Mouse (Mus musculus) T-cell, adult 2 months (primary cell): ENCODE measurements around the gene Magi3.

ENCODE experiments used
- DNase-seq: peaks from one replicate; pipeline ENCODE4 v3.0.0; 2022; ENCODE audit warnings: low spot score

Magi3 gene

GRCm38 (mm10) chr3:104220295-104220965 lies at the start of gene Magi3:
Magi3 (minus strand) TSS chr3:104220374.
- DNase-seq: peak; percentile 97

DNA sequence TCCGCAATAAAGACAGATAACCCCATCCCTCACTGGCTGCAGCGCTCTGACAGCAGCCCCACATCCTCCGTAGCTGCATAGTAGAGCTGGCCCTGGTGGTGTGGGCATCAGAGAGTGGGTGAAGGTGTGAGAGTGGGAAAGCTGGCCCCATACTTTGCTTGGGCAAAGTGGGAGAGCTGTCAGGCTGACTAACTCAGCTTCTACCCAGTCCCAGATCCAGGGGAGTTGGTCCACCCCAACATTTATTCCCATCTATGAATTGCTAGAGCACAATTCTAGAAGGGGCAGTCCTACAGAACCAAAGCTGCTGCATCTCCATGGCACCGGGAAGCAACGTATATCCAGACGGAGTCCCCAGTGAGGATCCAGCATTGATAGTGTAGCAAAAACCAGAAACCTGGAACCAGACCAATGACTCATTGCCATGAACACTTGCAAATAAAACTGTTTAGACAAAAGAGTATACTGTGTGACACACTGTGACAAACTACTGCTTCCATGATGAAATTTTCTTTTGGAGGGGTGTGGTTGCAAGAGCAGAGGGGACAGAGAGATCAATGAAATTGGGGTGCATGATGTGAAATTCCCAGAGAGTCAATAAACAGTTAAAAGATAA lies 44.5 kb upstream of the Magi3 start:
- DNase-seq: no peak

GRCm38 (mm10) chr3:104260221-104260620 lies 40.0 kb upstream of the Magi3 start:
- no peak for DNase-seq

GRCm38 (mm10) chr3:104259168-104259567 lies 39.0 kb upstream of the Magi3 start:
- no peak for DNase-seq

DNA sequence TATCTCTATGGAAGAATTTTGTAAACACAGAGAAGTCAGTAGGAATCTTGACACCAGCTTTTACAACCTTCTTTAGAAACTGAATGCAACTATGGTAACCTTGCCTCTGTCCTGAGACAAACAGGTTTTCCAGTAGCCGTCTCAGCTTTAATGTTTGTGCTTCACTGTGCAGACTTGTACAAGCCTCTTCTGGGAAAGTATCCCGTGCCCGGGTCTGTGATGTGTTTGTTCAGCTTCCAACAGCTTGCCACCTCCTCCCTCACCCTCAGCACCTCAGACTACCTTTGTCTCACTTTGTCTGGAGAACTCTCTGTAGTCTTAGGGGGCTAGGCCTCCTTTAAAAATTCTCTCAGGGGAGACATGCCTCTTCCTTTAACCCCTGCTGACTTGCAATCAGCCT lies 36.9 kb upstream of the Magi3 start:
- DNase-seq: no peak

DNA sequence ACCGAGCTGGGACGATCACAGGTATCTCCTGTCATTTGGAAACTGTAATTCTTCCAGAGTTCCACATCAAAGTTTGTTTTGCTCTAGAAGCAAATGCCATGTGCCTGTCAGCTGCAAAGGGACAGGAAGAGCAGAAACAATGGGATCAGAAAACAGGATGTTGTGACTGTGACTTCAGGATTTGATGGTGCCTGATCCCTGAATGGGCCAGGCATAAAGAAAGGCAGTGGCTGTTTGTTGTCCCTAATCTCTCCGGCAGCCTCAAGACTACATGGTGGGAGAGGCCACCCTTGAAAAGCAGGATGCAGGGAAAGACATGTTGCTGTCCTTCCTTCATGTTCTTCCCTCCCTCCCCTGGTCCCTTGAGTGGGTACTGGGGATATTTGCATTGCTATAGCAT lies 33.6 kb upstream of the Magi3 start:
- DNase-seq: no peak

- no peak for DNase-seq
These were observed 27.7 kb upstream of the Magi3 start for GRCm38 (mm10) chr3:104247850-104248249.

DNA sequence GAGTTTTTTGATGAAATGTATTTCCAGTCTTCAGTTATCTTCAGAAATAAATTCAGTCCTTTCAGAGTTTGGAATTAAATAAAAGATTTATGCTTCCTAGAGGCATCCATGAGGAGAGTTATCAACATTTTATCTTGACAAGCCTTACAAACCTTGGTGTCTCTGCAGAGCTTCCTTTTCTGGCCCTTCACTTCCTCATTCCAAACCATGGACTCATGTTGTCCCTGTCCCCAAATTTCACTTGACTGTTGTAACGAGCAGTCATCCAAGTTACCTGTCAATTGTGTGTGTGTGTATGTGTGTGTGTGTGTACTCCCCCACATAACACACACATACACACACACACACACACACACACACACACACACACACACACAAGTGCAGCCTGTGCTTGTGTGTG lies 26.9 kb upstream of the Magi3 start:
- DNase-seq: no peak

- no peak for DNase-seq
These were observed 24.2 kb upstream of the Magi3 start for GRCm38 (mm10) chr3:104244373-104244772.

GRCm38 (mm10) chr3:104243972-104244371 lies 23.8 kb upstream of the Magi3 start:
- DNase-seq: no peak

GRCm38 (mm10) chr3:104239785-104240184 lies 19.6 kb upstream of the Magi3 start:
- no peak for DNase-seq

DNA sequence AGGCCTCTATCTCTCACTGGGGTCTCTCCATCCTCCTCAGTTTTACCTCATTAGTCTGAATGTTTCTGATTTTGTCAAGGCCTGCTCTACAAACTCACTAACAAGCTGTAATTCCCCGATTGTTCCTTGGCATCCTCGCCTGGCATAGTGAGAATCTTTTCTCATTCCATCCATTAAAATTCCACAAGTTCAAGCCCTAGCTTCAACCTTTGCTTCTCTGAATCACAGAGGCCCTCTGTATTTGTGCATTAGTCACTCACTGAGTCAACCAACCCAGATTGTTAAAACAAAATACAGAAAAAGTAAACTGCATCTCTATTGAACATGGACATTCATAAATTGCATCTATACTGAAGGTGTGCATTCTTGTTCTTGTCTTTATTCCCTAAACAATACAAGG lies 19.2 kb upstream of the Magi3 start:
- DNase-seq: no peak

DNA sequence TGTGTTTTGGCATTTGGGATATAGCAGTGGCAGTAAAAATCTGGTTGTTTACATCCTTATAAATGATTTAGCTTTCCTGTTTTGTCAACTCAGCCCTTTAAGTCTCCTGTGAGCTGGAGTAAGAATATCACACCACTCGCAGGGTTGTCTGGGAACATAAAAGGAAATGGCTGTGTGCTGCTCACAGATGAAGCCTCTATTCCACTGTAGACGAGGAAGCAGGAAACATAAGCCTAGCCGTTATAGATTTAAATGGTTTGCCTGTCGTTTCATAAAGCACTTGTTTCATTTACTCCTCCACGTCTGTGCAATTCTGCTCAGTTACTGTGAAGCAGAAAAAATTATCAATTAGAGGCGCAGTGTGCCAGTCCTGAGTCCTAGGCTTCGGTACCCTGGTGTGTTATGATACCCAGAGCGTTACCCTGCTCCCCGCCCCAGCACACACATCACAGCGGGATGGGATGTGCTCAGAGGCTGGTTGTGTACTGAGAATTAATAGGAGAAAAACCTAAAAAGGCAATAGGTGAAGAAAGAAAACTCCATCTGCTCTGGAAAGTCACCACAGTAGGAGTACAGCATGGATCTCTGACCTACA lies 17.8 kb upstream of the Magi3 start:
- DNase-seq: no peak

DNA sequence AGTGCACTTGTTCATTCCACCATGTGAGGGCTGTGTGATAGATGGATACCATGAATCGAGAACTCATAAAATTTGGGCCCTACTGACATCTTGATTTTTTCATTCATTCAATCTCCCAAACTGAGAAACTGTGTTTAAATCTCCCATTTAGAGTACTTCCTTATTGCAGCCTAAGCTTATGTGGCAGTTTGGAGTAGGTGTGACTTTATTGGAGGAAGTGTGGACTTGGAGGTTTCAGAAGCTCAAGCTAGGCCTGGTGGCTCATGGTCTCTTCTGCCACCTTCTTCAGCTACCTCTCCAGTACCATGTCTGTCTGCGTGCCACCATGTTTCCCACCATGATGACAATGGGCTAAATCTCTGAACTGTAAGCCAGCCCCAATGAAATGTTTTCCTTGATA lies 15.9 kb upstream of the Magi3 start:
- DNase-seq: no peak

DNA sequence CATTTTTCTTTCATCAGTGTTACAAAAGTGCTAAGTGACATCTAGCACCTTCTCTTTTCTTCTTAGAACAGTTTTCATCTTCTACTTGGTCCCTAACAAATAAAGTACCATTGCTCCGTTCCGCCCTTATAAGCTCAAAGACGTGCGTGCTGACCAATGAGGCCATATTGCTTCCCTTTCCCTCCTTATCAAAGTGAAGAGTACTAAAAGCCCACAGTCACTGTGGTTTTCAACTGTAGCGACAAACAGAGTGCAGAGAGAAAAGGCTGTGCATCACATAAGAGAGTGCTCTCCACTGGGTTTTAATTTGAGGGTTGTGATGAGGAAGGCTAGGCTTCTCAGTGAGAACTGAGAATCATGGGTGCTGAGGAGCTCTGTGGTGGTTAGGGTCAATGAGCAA lies 14.9 kb upstream of the Magi3 start:
- no peak for DNase-seq

- DNase-seq: no peak
These were observed 13.5 kb upstream of the Magi3 start for GRCm38 (mm10) chr3:104233366-104234312.

DNA sequence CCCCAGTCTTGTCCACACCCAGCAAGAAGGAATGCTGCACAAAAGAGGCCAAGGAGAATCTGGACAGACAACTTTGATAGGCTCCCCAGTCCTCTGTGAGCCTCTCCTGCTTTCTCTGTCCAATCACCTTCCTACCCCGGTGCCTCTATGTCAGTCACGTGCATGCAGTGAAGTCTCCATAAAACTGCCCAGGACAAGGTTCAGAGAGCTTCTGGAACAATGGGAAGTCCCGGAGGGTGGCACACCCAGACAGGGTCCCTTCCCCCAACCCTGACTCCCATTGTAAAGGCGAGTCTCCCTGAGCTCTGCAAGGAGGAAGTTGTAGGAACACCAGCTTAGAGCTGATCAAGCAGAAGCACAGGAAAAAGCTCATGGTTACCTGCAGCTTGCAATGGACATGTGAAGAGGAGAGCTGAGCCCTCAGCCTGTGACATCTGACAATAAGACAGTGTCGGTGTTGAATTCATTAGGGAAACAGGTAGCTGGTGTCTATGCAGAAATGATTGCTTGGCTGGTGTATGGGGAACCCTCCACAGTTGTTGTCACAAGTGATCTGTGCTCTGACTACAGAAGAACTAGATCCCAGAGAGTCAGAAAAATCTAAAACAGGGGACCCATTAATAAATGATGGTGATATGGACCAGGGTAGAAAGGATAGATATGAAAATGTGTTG lies 7.4 kb upstream of the Magi3 start:
- no peak for DNase-seq

- no peak for DNase-seq
These were observed 6.6 kb upstream of the Magi3 start for GRCm38 (mm10) chr3:104226731-104227130.

DNA sequence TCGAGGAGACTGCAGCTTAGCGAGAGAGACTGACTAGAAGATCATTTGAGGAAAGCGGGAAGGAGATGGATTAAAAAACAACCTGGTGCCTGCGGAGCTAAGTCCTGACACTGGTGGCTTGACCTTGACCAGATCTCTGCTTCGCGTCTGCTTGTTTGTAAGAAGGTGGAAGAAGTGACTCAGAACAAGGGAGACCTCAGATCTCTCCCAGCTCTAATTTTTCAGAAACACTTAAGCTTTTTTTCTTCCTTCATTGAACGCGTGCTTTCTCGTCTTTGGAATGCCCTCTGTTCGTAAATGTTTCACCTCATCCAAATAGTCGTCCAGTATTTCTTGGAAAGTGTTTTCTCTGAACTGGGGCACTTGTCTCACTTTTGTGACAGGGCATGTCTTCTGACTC lies 982 bp upstream of the Magi3 start:
- no peak for DNase-seq

GRCm38 (mm10) chr3:104219531-104220294 lies 461 bp downstream of the Magi3 start:
- DNase-seq: peak; percentile 52

- peak; percentile 31 for DNase-seq
These were observed 1.2 kb downstream of the Magi3 start for GRCm38 (mm10) chr3:104218926-104219325.
